ENCODE assay signal across 26 mouse cellular contexts in the genomic region with DNA sequence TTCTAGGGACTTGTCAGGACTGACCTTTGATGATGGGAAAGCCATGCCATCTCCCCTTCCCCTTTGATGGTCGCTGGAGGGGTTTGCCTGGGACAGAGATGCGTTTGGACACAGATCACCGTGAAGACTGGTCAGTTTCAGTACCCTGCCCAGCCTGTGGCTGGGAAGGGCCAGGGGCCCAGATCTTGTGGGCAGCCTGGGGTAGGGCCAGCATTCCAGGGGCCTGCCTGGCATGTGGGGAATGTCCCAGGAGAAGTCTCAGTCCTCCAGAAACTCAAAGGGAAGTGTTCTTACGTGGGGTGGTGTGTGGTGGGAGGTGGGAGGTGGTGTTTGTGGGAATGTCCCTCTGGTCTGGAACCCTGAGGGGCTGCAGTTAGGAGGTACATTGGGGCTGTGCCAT. TPM values are rescaled to one million over a fixed set of nuclear protein-coding genes. Genes with fewer than 3 reads are reported as not detected.
DNase-seq lines count a peak whose midpoint lies in the region; ATAC-seq and TF ChIP-seq lines count a peak whose summit lies in the region.
"Had no signal": no experiment of that assay in that cellular context is flagged by ENCODE, and none has a peak within 500 bp of the region (broad histone marks: within the 10 kb centered on the region; RNA-seq: fewer than 3 reads in every experiment).

No protein-coding gene starts in this region.

- no peak for TF ChIP-seq RAD21 in CH12.LX (IDR thresholded peaks at IDR 0.05; ENCODE audit: low read depth, low read length)

- peaks cover 14% of the 10 kb centered on the region; the same call in 1 of the 2 replicates for H3K27me3 ChIP-seq in heart, embryonic 13.5 days (replicated peaks)
- peaks cover 12% of the 10 kb centered on the region for H3K27me3 ChIP-seq in CH12.LX (replicated peaks)
- no peaks in the 10 kb centered on the region for H3K27me3 ChIP-seq in kidney, embryonic 15.5 days
- H3K27me3 ChIP-seq: forebrain, embryonic 15.5 days; hindbrain, embryonic 15.5 days; Patski had no signal

- no peak overlapping the region for H3K4me3 ChIP-seq in heart, embryonic 13.5 days
- no peak overlapping the region for H3K4me3 ChIP-seq in CH12.LX (replicated peaks in 1 of 3; ENCODE audit: low read depth in 2 of 3, low read length in 2 of 3, poor library complexity in 1 of 3)
- no peak overlapping the region for H3K4me3 ChIP-seq in embryonic fibroblast, embryonic 13.5 days (ENCODE audit: insufficient read depth, low read length)
- H3K4me3 ChIP-seq in kidney, embryonic 15.5 days (replicated peaks), result no peak overlapping the region
- H3K4me3 ChIP-seq: erythroblast, embryonic 14.5 days had no signal

- no peaks in the 10 kb centered on the region for H3K36me3 ChIP-seq in heart, embryonic 13.5 days
- H3K36me3 ChIP-seq in CH12.LX (replicated peaks in 1 of 2; ENCODE audit: control insufficient read depth in 1 of 2, insufficient read depth in 1 of 2, low read length in 1 of 2), result peaks cover 0 to 2% of the 10 kb centered on the region in 2 experiments
- H3K36me3 ChIP-seq in kidney, embryonic 15.5 days, result no peaks in the 10 kb centered on the region
- H3K36me3 ChIP-seq: forebrain, embryonic 15.5 days; heart, embryonic 15.5 days; hindbrain, embryonic 15.5 days; intestine, embryonic 15.5 days; liver, embryonic 13.5 days had no signal

- H3K9me3 ChIP-seq in heart, embryonic 13.5 days, result no peaks in the 10 kb centered on the region
- peaks cover 11% of the 10 kb centered on the region for H3K9me3 ChIP-seq in CH12.LX (replicated peaks; ENCODE audit: low read length)
- no peaks in the 10 kb centered on the region for H3K9me3 ChIP-seq in kidney, embryonic 15.5 days (replicated peaks)
- H3K9me3 ChIP-seq: forebrain, embryonic 15.5 days; heart, embryonic 15.5 days; hindbrain, embryonic 15.5 days; intestine, embryonic 15.5 days; liver, embryonic 13.5 days had no signal

- TF ChIP-seq EP300 in CH12.LX (IDR thresholded peaks at IDR 0.05; ENCODE audit: low read length), result no peak

- 65% methylated on average over 4 of the region's 4 CpGs for WGBS in heart, embryonic 13.5 days
- 68% methylated on average over 4 of the region's 4 CpGs for WGBS in kidney, embryonic 15.5 days

- TF ChIP-seq CTCF in CH12.LX (conservative IDR thresholded peaks at IDR 0.05 in 1 of 2, IDR thresholded peaks at IDR 0.05 in 1 of 2; ENCODE audit: low read depth in 2 of 2, low read length in 2 of 2), result no peak
- no peak for TF ChIP-seq CTCF in embryonic fibroblast, embryonic 13.5 days (IDR thresholded peaks at IDR 0.05; ENCODE audit: borderline replicate concordance, insufficient read depth, low read length)

- H3K79me2 ChIP-seq in CH12.LX (replicated peaks; ENCODE audit: control insufficient read depth, extremely low read depth, insufficient read depth, poor library complexity, severe bottlenecking), result peaks cover 19% of the 10 kb centered on the region

- H3K9ac ChIP-seq in heart, embryonic 13.5 days, result 0 out of 2 replicates have a peak overlapping the region, but pooled peaks have one; percentile 95
- no peak overlapping the region for H3K9ac ChIP-seq in CH12.LX (ENCODE audit: insufficient read depth, low read depth)
- no peak overlapping the region for H3K9ac ChIP-seq in kidney, embryonic 15.5 days
- H3K9ac ChIP-seq: forebrain, embryonic 15.5 days had no signal

- dilution Hi-C loops in CH12.LX (cut with MboI; ENCODE audit: extremely low pct_ligation_motif_present, extremely low pct_unique_long_range_greater_than_20kb, low sequenced_read_pairs), result no loop called here

- DNase-seq in heart, adult 8-10 months (ENCODE audit: low spot score), result no peak
- peak; percentile 95 for DNase-seq in 3134 (ENCODE audit: extremely low read depth, insufficient read length, low spot score)
- DNase-seq in CH12.LX (ENCODE audit: extremely low read depth), result no peak
- no peak for DNase-seq in cerebellum, adult 18-20 months
- DNase-seq in frontal cortex, postnatal 14 days (ENCODE audit: low spot score in 2 of 2), result no peak
- DNase-seq: adrenal gland, postnatal 36 days; cerebellum, adult 9-11 months; gastrocnemius, postnatal 14 days; heart, postnatal 4 days; kidney, adult 9 months; kidney, postnatal 4 days; left cerebral cortex, postnatal 4 days; liver, embryonic 13.5 days; lung, embryonic 14.5 days; thymus, adult 2 months; thymus, postnatal 4 days had no signal

- TF ChIP-seq POLR2A in CH12.LX (IDR thresholded peaks at IDR 0.05; ENCODE audit: low read depth, low read length), result no peak
- TF ChIP-seq POLR2A in embryonic fibroblast, embryonic 13.5 days (IDR thresholded peaks at IDR 0.05; ENCODE audit: low read depth, low read length), result no peak

- H3K4me1 ChIP-seq in heart, embryonic 13.5 days, result peaks cover 38% of the 10 kb centered on the region
- H3K4me1 ChIP-seq in CH12.LX (ENCODE audit: control insufficient read depth in 1 of 2, insufficient read depth in 2 of 2), result peaks cover 46 to 95% of the 10 kb centered on the region in 2 experiments
- 0 out of 2 replicates have a peak, but pooled peaks cover 6% of the 10 kb centered on the region for H3K4me1 ChIP-seq in embryonic fibroblast, embryonic 13.5 days (ENCODE audit: control insufficient read depth, insufficient read depth, low read length)
- H3K4me1 ChIP-seq in kidney, embryonic 15.5 days, result peaks cover 41% of the 10 kb centered on the region

- H3K4me2 ChIP-seq in heart, embryonic 13.5 days, result no peak overlapping the region
- H3K4me2 ChIP-seq in CH12.LX (ENCODE audit: insufficient read depth, low read depth, poor library complexity, severe bottlenecking), result no peak overlapping the region
- no peak overlapping the region for H3K4me2 ChIP-seq in kidney, embryonic 15.5 days

- H3K27ac ChIP-seq in heart, embryonic 13.5 days (replicated peaks), result no peak overlapping the region
- H3K27ac ChIP-seq in CH12.LX (ENCODE audit: insufficient read depth, low read depth), result peak overlapping the region; percentile 32; the same call in 1 of the 2 replicates
- peak overlapping the region; percentile 20; the same call in 1 of the 2 replicates for H3K27ac ChIP-seq in embryonic fibroblast, embryonic 13.5 days (ENCODE audit: insufficient read depth, low read length)
- H3K27ac ChIP-seq in kidney, embryonic 15.5 days, result no peak overlapping the region
- H3K27ac ChIP-seq: intestine, embryonic 15.5 days; liver, embryonic 13.5 days had no signal

- ATAC-seq in heart, embryonic 13.5 days (ENCODE audit: extremely low read depth, insufficient number of reproducible peaks, low FRiP score, low TSS enrichment), result no peak
- no peak for ATAC-seq in kidney, embryonic 15.5 days (replicated peaks; ENCODE audit: low FRiP score)
- ATAC-seq: Patski had no signal

- in situ Hi-C loops in CH12.LX (cut with MboI; ENCODE audit: low pct_ligation_motif_present, low pct_unique_long_range_greater_than_20kb, low sequenced_read_pairs), result no loop called here

TF ChIP-seq in CH12.LX, 34 proteins besides CTCF, POLR2A, EP300 and RAD21:
- no peak for TF ChIP-seq RCOR1 (conservative IDR thresholded peaks at IDR 0.05; ENCODE audit: low read depth, low read length)
- no peak for TF ChIP-seq JUN (IDR thresholded peaks at IDR 0.05; ENCODE audit: insufficient read depth, low read depth, low read length)
- no peak for TF ChIP-seq BHLHE40 (IDR thresholded peaks at IDR 0.05; ENCODE audit: low read depth, low read length)
- no peak for TF ChIP-seq KAT2A (IDR thresholded peaks at IDR 0.05; ENCODE audit: insufficient replicate concordance, low read length)
- TF ChIP-seq ZKSCAN1 (IDR thresholded peaks at IDR 0.05; ENCODE audit: borderline replicate concordance, low read depth, low read length), result no peak
- TF ChIP-seq USF1 (IDR thresholded peaks at IDR 0.05; ENCODE audit: low read depth, low read length), result no peak
- TF ChIP-seq MAX (IDR thresholded peaks at IDR 0.05; ENCODE audit: low read length), result no peak
- TF ChIP-seq NELFE (IDR thresholded peaks at IDR 0.05; ENCODE audit: low read depth, low read length), result no peak
- no peak for TF ChIP-seq MAZ (IDR thresholded peaks at IDR 0.05; ENCODE audit: low read depth, low read length)
- no peak for TF ChIP-seq SIN3A (IDR thresholded peaks at IDR 0.05; ENCODE audit: low read length)
- TF ChIP-seq IRF4 (IDR thresholded peaks at IDR 0.05; ENCODE audit: low read depth, low read length), result no peak
- no peak for TF ChIP-seq TBP (conservative IDR thresholded peaks at IDR 0.05; ENCODE audit: low read depth, low read length)
- no peak for TF ChIP-seq E2F4 (IDR thresholded peaks at IDR 0.05; ENCODE audit: insufficient replicate concordance, low read depth, low read length)

RNA-seq across cellular contexts. Expression of gene Fscn1, which starts 1.0 kb away (rescaled TPM):
- 135 and 155 TPM in 2 replicates for polyA plus RNA-seq in heart, embryonic 13.5 days (2015; fragmentation: Nextera tagmentation; extraction: Ambion mirVana)
- total RNA-seq in heart, adult 8-10 months (2022), result 10 to 100 TPM in 3 of 4 experiments, 1 to 10 TPM in 1; 9.9 to 28.6 (median 23.6) TPM
- total RNA-seq in CH12.LX (2012; rRNA removed) (51.7 and 65.3 TPM in 2 replicates), CH12.LX (2014; rRNA removed) (18.2 and 19.7 TPM in 2 replicates)
- 70.4 and 75.7 TPM in 2 replicates for polyA plus RNA-seq in CH12.LX (2012; ENCODE audit: insufficient read length, low read depth)
- 323 and 406 TPM in 2 replicates for polyA plus RNA-seq in embryonic fibroblast, embryonic 13.5 days (2011; ENCODE audit: insufficient read length, low read depth, missing spikeins)
- 320 and 348 TPM in 2 replicates for polyA plus RNA-seq in kidney, embryonic 15.5 days (2015; fragmentation: Nextera tagmentation; extraction: Ambion mirVana)
- total RNA-seq: neutrophil, adult 5-6 weeks had no signal

RNA-seq across cellular contexts. Expression of gene Actb, which starts 52.6 kb away (rescaled TPM):
- polyA plus RNA-seq in heart, embryonic 13.5 days (2015; fragmentation: Nextera tagmentation; extraction: Ambion mirVana), result 6,383 and 6,386 TPM in 2 replicates
- 100 to 1,000 TPM; 461 to 845 (median 654) TPM for total RNA-seq in heart, adult 8-10 months (2022)
- 4,756 and 5,246 TPM in 2 replicates for total RNA-seq in CH12.LX (2012; rRNA removed)
- 3,882 and 4,152 TPM in 2 replicates for total RNA-seq in CH12.LX (2014; rRNA removed)
- polyA plus RNA-seq in CH12.LX (2012; ENCODE audit: insufficient read length, low read depth), result 3,023 and 5,048 TPM in 2 replicates
- 7,994 and 9,776 TPM in 2 replicates for polyA plus RNA-seq in embryonic fibroblast, embryonic 13.5 days (2011; ENCODE audit: insufficient read length, low read depth, missing spikeins)
- polyA plus RNA-seq in kidney, embryonic 15.5 days (2015; fragmentation: Nextera tagmentation; extraction: Ambion mirVana), result 14,718 and 15,443 TPM in 2 replicates

Comparison
In these comparisons a context has a peak if more than half of its experiments do, and no peak if none do; other contexts are left out.
1. H3K27ac ChIP-seq: peak in CH12.LX (single experiment) and embryonic fibroblast, embryonic 13.5 days (single experiment); none in heart, embryonic 13.5 days (single experiment) and kidney, embryonic 15.5 days (single experiment).